Mouse (Mus musculus) ES-Bruce4 (cell line): Measurements from ENCODE around the gene Mdm2. TPM values are rescaled to one million over a fixed set of nuclear protein-coding genes. Genes with fewer than 3 reads are reported as not detected.

Source experiments
- H3K27ac ChIP-seq: 2 replicates; pipeline ENCODE4 v1.5.1; 2012; ENCODE audit warnings: low read length, inconsistent platforms; ENCODE audit not compliant: insufficient read depth
- H3K27me3 ChIP-seq: 2 replicates; pipeline ENCODE4 v1.6.1; 2012; ENCODE audit warnings: mild to moderate bottlenecking, low read length, inconsistent platforms; ENCODE audit not compliant: control insufficient read depth, poor library complexity, insufficient read depth, severe bottlenecking
- H3K36me3 ChIP-seq: 2 replicates; pipeline ENCODE4 v1.6.1; 2012; ENCODE audit warnings: inconsistent platforms, mild to moderate bottlenecking, low read length, moderate library complexity; ENCODE audit not compliant: control insufficient read depth, poor library complexity, insufficient read depth, severe bottlenecking
- H3K4me1 ChIP-seq: one replicate; pipeline ENCODE4 v1.8.1; 2011; ENCODE audit warnings: low read length; ENCODE audit not compliant: control insufficient read depth, insufficient read depth
- H3K4me3 ChIP-seq: 2 replicates; pipeline ENCODE4 v1.5.1; 2011; ENCODE audit warnings: low read depth, mild to moderate bottlenecking, low read length
- H3K9ac ChIP-seq: 2 replicates; pipeline ENCODE4 v1.6.1; 2012; ENCODE audit warnings: low read depth, mild to moderate bottlenecking, inconsistent platforms; ENCODE audit not compliant: poor library complexity, severe bottlenecking
- H3K9me3 ChIP-seq: replicated peaks from 2 replicates; pipeline ENCODE4 v1.6.1; 2012; ENCODE audit warnings: mild to moderate bottlenecking, low read length, inconsistent platforms; ENCODE audit not compliant: control insufficient read depth, poor library complexity, insufficient read depth, severe bottlenecking
- CTCF ChIP-seq: IDR thresholded peaks from one replicate; pipeline ENCODE4 v1.8.1; 2011; ENCODE audit warnings: low read depth, low read length
- EP300 ChIP-seq: IDR thresholded peaks from 2 replicates; pipeline ENCODE4 v1.6.1; 2011; ENCODE audit warnings: low read depth, low read length; ENCODE audit not compliant: insufficient read depth
- POLR2A ChIP-seq: IDR thresholded peaks from one replicate; pipeline ENCODE4 v1.8.1; 2011; ENCODE audit warnings: low read length; ENCODE audit not compliant: insufficient read depth
- polyA plus RNA-seq: library from polyadenylated mRNA; stranded (reverse); fragments of >200 nt; gene quantifications from 2 replicates; pipeline ENCODE4 v1.2.4, GENCODE M21; 2011; ENCODE audit warnings: low read depth; ENCODE audit not compliant: missing spikeins, insufficient read depth, insufficient read length

The Mdm2 gene
- polyA plus RNA-seq, 1 experiment = 325 TPM

DNA sequence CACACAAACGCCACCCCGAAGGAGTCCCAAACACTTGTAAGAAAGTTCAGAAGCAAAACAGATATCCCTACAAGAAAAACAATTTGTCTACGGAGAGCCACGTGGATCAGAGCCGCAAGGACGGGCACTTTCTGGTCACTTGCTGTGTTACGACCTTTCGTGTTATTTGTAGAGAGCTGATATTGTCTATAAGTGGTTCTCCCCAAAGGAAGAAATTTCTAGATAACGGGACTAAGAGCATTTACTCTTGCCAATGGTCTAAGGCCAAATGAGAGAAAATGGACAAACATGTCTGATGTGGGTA lies 26.9 kb downstream of the Mdm2 start:
- no peaks in the 10 kb centered on the region for H3K9me3 ChIP-seq
- H3K27ac ChIP-seq = no peak overlapping the region
- no peaks in the 10 kb centered on the region for H3K4me1 ChIP-seq
- TF ChIP-seq CTCF = no peak
- TF ChIP-seq EP300 = no peak
- TF ChIP-seq POLR2A = no peak
- no peaks in the 10 kb centered on the region; the same call in 1 of the 2 replicates for H3K36me3 ChIP-seq
- H3K4me3 ChIP-seq = no peak overlapping the region
- no peaks in the 10 kb centered on the region for H3K27me3 ChIP-seq
- no peak overlapping the region for H3K9ac ChIP-seq

DNA sequence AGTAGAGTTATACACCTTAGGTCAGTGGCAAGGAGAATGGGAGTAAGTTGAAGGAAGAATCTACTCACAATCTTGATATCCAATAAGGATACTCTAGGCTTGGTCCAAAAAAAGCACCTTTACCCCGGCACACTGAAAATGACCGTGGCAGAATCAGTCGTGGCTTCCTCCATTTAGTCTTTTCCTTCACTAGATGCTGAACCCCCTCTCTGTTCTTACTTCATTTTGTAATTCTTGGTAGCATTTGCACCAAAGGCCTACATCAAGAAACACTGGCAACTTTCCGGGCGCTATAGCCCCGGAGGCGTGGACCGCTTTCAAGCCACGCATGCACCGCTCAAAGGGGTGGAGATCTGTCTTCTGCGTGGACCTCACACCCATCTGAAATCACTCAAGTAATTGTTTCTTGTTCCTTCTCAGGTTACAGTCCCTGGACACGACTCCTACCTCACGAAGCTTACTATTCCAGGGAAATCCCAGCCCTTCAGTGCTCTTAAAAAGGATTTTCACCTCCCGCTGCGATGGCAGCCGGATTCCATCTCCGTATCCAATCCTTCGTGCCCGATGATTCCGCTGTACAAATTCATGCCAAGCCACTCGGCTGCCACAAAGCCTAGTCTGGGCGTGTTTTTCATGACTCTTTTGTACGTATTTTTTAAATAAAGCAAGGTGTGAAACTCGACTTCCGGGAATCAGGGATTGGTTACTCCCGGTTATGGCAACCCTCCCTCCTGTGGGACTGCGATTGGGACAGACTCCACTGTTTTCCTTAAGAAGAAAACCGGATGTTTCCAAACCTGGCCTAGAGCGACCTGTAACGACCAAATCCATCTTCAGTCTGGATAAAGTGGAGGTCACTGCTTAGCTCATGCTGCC lies 27.5 kb downstream of the Mdm2 start:
- Histone ChIP-seq H3K27ac (no peak overlapping the region), H3K4me1 (no peaks in the 10 kb centered on the region), H3K27me3 (no peaks in the 10 kb centered on the region), H3K36me3 (no peaks in the 10 kb centered on the region), H3K9me3 (no peaks in the 10 kb centered on the region), H3K4me3 (no peak overlapping the region), H3K9ac (no peak overlapping the region)
- TF ChIP-seq POLR2A = no peak
- TF ChIP-seq EP300 = no peak
- no peak for TF ChIP-seq CTCF

DNA sequence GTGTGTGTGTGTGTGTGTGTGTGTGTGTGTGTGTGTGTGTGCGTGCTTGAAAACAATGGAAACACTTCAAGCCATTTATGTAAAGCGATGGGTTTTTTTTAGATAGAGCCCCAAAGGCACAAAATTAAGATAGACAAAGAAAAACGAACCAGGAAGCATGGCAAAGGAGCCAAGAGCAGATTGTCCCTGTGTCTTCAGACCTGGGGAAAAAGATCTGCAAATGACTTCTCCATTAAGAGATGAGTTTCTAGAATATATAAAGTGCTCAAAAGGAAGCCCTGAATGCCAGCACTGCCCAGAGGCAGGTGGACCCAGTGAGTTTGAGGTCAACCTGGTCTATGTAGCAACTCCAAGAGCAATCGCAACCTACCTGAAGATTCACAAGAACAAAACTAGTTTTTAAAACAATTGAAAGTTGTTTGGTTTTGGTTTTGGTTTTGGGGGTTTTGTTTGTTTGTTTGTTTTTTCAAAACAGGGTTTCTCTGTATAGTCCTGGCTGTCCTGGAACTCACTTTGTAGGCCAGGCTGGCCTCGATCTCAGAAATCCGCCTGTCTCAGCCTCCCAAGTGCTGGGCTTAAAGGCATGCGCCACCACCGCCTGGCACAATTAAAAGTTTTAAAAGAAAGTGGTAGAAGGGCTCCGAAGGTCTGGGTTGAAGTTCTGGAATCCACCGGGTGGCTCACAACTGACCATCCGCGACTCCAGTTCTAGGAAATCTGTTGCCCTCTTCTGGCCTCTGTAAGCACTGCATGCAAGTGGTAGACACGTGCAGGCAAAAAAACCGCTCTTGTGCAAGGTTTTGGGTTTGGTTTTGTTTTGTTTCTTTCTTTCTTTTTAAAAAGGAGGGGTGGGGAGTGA lies 28.3 kb downstream of the Mdm2 start:
- no peak overlapping the region for H3K4me3 ChIP-seq
- H3K9ac ChIP-seq = no peak overlapping the region
- no peaks in the 10 kb centered on the region for H3K9me3 ChIP-seq
- H3K27ac ChIP-seq = no peak overlapping the region
- TF ChIP-seq EP300 (no peak), POLR2A (no peak), CTCF (peak; percentile 68)
- H3K36me3 ChIP-seq = no peaks in the 10 kb centered on the region
- H3K27me3 ChIP-seq = no peaks in the 10 kb centered on the region
- no peaks in the 10 kb centered on the region for H3K4me1 ChIP-seq

DNA sequence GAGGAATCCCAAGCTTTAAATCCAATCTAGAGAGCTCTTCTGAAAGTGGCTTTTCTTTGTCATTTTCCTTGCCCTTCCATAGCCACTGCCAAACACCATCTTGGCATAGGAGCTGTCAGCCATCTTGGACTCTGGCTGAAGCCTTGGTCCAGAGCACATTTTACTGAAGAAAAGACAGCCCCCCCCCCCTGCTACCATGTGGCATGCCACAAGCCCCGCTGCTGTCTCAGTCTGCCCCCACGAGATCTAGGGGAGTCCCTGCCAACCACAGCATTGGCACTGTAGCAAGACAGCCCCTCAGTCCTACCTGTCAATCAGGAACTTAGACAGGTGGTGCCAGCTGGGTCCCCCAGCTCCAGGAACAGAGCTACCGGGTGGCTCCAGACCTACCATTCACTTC lies 29.0 kb downstream of the Mdm2 start:
- Histone ChIP-seq H3K36me3 (no peaks in the 10 kb centered on the region), H3K9me3 (no peaks in the 10 kb centered on the region), H3K9ac (no peak overlapping the region), H3K4me3 (no peak overlapping the region), H3K27ac (no peak overlapping the region), H3K4me1 (no peaks in the 10 kb centered on the region), H3K27me3 (no peaks in the 10 kb centered on the region)
- TF ChIP-seq EP300 = no peak
- TF ChIP-seq POLR2A = no peak
- TF ChIP-seq CTCF = no peak

DNA sequence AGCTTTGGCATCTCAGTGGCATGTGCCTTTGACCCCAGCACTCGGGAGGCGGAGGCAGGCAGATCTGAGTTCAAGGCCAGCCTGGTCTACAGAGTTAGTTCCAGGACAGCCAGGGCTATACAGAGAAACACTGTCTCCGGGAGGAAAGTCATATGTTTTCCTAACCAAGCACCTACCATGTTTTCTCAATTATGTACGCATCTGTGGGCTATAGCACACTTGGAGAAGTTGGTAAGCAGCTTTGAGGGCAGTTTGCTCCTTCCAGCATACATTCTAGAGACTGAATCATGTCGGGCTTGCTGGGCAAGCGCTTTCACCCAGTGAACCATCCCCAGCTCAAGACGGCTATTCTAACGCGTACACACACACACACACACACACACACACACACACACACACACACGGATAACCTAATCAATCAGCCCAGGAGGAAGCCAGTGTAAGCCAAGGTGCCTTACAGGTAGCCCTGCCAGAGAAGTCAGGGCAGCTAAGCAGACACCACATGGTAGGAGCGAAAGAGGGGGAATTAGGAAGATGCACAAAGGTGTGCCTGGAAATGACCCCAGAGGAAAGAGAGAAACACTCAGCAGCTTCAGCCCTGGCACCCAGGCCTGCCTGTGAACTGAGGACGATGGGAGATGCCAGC lies 29.6 kb downstream of the Mdm2 start:
- Histone ChIP-seq H3K9ac (no peak overlapping the region), H3K27me3 (no peaks in the 10 kb centered on the region), H3K27ac (no peak overlapping the region), H3K4me1 (no peaks in the 10 kb centered on the region), H3K4me3 (no peak overlapping the region), H3K36me3 (no peaks in the 10 kb centered on the region), H3K9me3 (no peaks in the 10 kb centered on the region)
- no peak for TF ChIP-seq EP300
- no peak for TF ChIP-seq POLR2A
- TF ChIP-seq CTCF = no peak
